Mouse (Mus musculus): ENCODE results near the gene Cbx8. TPM values are rescaled to one million over a fixed set of nuclear protein-coding genes. Genes with fewer than 3 reads are reported as not detected.
A peak's percentile ranks its signal among the peaks of the same experiment; 100 is the strongest.

The Cbx8 gene
- polyA plus RNA-seq, 2 experiments = 6.9 to 12.6 TPM

- H3K4me2 ChIP-seq (replicated peaks; ENCODE audit: low read depth, low read length, severe bottlenecking) = peak overlapping the region; percentile 47; the same call in 1 of the 2 replicates
- no peak for TF ChIP-seq POLR2A (IDR thresholded peaks at IDR 0.05; ENCODE audit: borderline replicate concordance, extremely low read depth, insufficient read depth, insufficient read length)
- no peak overlapping the region for H3K27ac ChIP-seq (replicated peaks; ENCODE audit: low read depth, low read length)
- WGBS = 3% methylated on average over 21 of the region's 21 CpGs
- peaks cover 39% of the 10 kb centered on the region for H3K4me1 ChIP-seq (ENCODE audit: control insufficient read depth, insufficient read depth, low read length)
- peaks cover 27% of the 10 kb centered on the region for H3K36me3 ChIP-seq (ENCODE audit: control insufficient read depth, insufficient read depth, low read length)
- no peak for ATAC-seq (ENCODE audit: low FRiP score, low read depth)
- DNase-seq (ENCODE audit: low spot score) = no peak
- H3K27me3 ChIP-seq (ENCODE audit: control insufficient read depth, insufficient read depth, low read length) = peaks cover 43% of the 10 kb centered on the region
- peak overlapping the region; percentile 19; the same call in 1 of the 2 replicates for H3K4me3 ChIP-seq (replicated peaks; ENCODE audit: low read length)
- H3K9ac ChIP-seq (ENCODE audit: low read depth, low read length, severe bottlenecking) = no peak overlapping the region
- no peaks in the 10 kb centered on the region for H3K9me3 ChIP-seq (ENCODE audit: control insufficient read depth, low read length)
Measured at GRCm38 (mm10) chr11:119035094-119035685, 5.6 kb downstream of the Cbx8 start.

- Histone ChIP-seq H3K9me3 (ENCODE audit: control insufficient read depth, low read length) (no peaks in the 10 kb centered on the region), H3K4me2 (replicated peaks; ENCODE audit: low read depth, low read length, severe bottlenecking) (peak overlapping the region; percentile 47), H3K36me3 (ENCODE audit: control insufficient read depth, insufficient read depth, low read length) (peaks cover 32% of the 10 kb centered on the region), H3K9ac (ENCODE audit: low read depth, low read length, severe bottlenecking) (no peak overlapping the region), H3K27ac (replicated peaks; ENCODE audit: low read depth, low read length) (no peak overlapping the region), H3K4me3 (replicated peaks; ENCODE audit: low read length) (peak overlapping the region; percentile 19), H3K4me1 (ENCODE audit: control insufficient read depth, insufficient read depth, low read length) (peaks cover 34% of the 10 kb centered on the region), H3K27me3 (ENCODE audit: control insufficient read depth, insufficient read depth, low read length) (peaks cover 43% of the 10 kb centered on the region)
- DNase-seq (ENCODE audit: low spot score) = no peak
- ATAC-seq (ENCODE audit: low FRiP score, low read depth) = peak; percentile 7; the same call in 1 of the 2 replicates
- TF ChIP-seq POLR2A (IDR thresholded peaks at IDR 0.05; ENCODE audit: borderline replicate concordance, extremely low read depth, insufficient read depth, insufficient read length) = no peak
- WGBS = 2% methylated on average over 19 of the region's 19 CpGs
Measured at GRCm38 (mm10) chr11:119034635-119035034, 6.1 kb downstream of the Cbx8 start.

GRCm38 (mm10) chr11:119033874-119034558 lies 6.8 kb downstream of the Cbx8 start:
- Histone ChIP-seq H3K4me3 (replicated peaks; ENCODE audit: low read length) (peak overlapping the region; percentile 19), H3K9me3 (ENCODE audit: control insufficient read depth, low read length) (no peaks in the 10 kb centered on the region), H3K9ac (ENCODE audit: low read depth, low read length, severe bottlenecking) (no peak overlapping the region), H3K4me2 (replicated peaks; ENCODE audit: low read depth, low read length, severe bottlenecking) (peak overlapping the region; percentile 47), H3K27ac (replicated peaks; ENCODE audit: low read depth, low read length) (no peak overlapping the region), H3K36me3 (ENCODE audit: control insufficient read depth, insufficient read depth, low read length) (peaks cover 36% of the 10 kb centered on the region), H3K4me1 (ENCODE audit: control insufficient read depth, insufficient read depth, low read length) (peaks cover 27% of the 10 kb centered on the region), H3K27me3 (ENCODE audit: control insufficient read depth, insufficient read depth, low read length) (peaks cover 43% of the 10 kb centered on the region)
- peak; percentile 78 for DNase-seq (ENCODE audit: low spot score)
- TF ChIP-seq POLR2A (IDR thresholded peaks at IDR 0.05; ENCODE audit: borderline replicate concordance, extremely low read depth, insufficient read depth, insufficient read length) = no peak
- whole genome bisulfite sequencing = 1% methylated on average over 26 of the region's 26 CpGs
- peak; percentile 74 for ATAC-seq (ENCODE audit: low FRiP score, low read depth)

GRCm38 (mm10) chr11:119026203-119026602 lies 14.6 kb downstream of the Cbx8 start:
- no peak for TF ChIP-seq POLR2A (IDR thresholded peaks at IDR 0.05; ENCODE audit: borderline replicate concordance, extremely low read depth, insufficient read depth, insufficient read length)
- DNase-seq (ENCODE audit: low spot score) = no peak
- peak overlapping the region; percentile 78; the same call in 1 of the 2 replicates for H3K4me2 ChIP-seq (replicated peaks; ENCODE audit: low read depth, low read length, severe bottlenecking)
- H3K4me3 ChIP-seq (replicated peaks; ENCODE audit: low read length) = no peak overlapping the region
- H3K9me3 ChIP-seq (ENCODE audit: control insufficient read depth, low read length) = no peaks in the 10 kb centered on the region
- no peak overlapping the region for H3K9ac ChIP-seq (ENCODE audit: low read depth, low read length, severe bottlenecking)
- peaks cover 54% of the 10 kb centered on the region for H3K36me3 ChIP-seq (ENCODE audit: control insufficient read depth, insufficient read depth, low read length)
- no peak for ATAC-seq (ENCODE audit: low FRiP score, low read depth)
- peaks cover 37% of the 10 kb centered on the region for H3K4me1 ChIP-seq (ENCODE audit: control insufficient read depth, insufficient read depth, low read length)
- H3K27me3 ChIP-seq (ENCODE audit: control insufficient read depth, insufficient read depth, low read length) = no peaks in the 10 kb centered on the region
- 51% methylated on average over 12 of the region's 12 CpGs for WGBS
- H3K27ac ChIP-seq (replicated peaks; ENCODE audit: low read depth, low read length) = no peak overlapping the region

GRCm38 (mm10) chr11:119024260-119024659 lies 16.5 kb downstream of the Cbx8 start:
- 1% methylated on average over 7 of the region's 7 CpGs for WGBS
- Histone ChIP-seq H3K9me3 (ENCODE audit: control insufficient read depth, low read length) (no peaks in the 10 kb centered on the region), H3K9ac (ENCODE audit: low read depth, low read length, severe bottlenecking) (peak overlapping the region; percentile 91), H3K27ac (replicated peaks; ENCODE audit: low read depth, low read length) (peak overlapping the region; percentile 95), H3K27me3 (ENCODE audit: control insufficient read depth, insufficient read depth, low read length) (no peaks in the 10 kb centered on the region), H3K4me2 (replicated peaks; ENCODE audit: low read depth, low read length, severe bottlenecking) (peak overlapping the region; percentile 78), H3K4me3 (replicated peaks; ENCODE audit: low read length) (peak overlapping the region; percentile 97), H3K4me1 (ENCODE audit: control insufficient read depth, insufficient read depth, low read length) (peaks cover 37% of the 10 kb centered on the region), H3K36me3 (ENCODE audit: control insufficient read depth, insufficient read depth, low read length) (peaks cover 37% of the 10 kb centered on the region)
- ATAC-seq (ENCODE audit: low FRiP score, low read depth) (no peak), DNase-seq (ENCODE audit: low spot score) (no peak)
- no peak for TF ChIP-seq POLR2A (IDR thresholded peaks at IDR 0.05; ENCODE audit: borderline replicate concordance, extremely low read depth, insufficient read depth, insufficient read length)

Measured in limb, embryonic 14.5 days (tissue).